Mouse (Mus musculus) embryonic facial prominence, embryonic 14.5 days (tissue): Measurements from ENCODE around the gene Mpp4. TPM values are rescaled to one million over a fixed set of nuclear protein-coding genes. Genes with fewer than 3 reads are reported as not detected.

Experiments
- ATAC-seq: fragments of 200-750 bp; cut with Nextera tagmentation; 2 replicates; pipeline ENCODE4 v1.8.0; 2017; ENCODE audit warnings: low read depth, moderate number of reproducible peaks, moderate TSS enrichment
- DNase-seq: peaks from one replicate; pipeline ENCODE4 v3.0.0-alpha.2; 2015; ENCODE audit warnings: low spot score
- H3K27ac ChIP-seq: fragments of 300-500 bp; sonication (generic); replicated peaks from 2 replicates; pipeline ENCODE4 v1.5.1; 2014; ENCODE audit warnings: low read depth, mild to moderate bottlenecking, low read length, moderate library complexity
- H3K27me3 ChIP-seq: fragments of 300-500 bp; sonication (generic); replicated peaks from 2 replicates; pipeline ENCODE4 v1.6.1; 2014; ENCODE audit warnings: low read length; ENCODE audit not compliant: control insufficient read depth, insufficient read depth
- H3K36me3 ChIP-seq: fragments of 300-500 bp; sonication (generic); 2 replicates; pipeline ENCODE4 v1.6.1; 2014; ENCODE audit warnings: low read length, mixed read lengths; ENCODE audit not compliant: control insufficient read depth, insufficient read depth
- H3K4me1 ChIP-seq: fragments of 300-500 bp; sonication (generic); 2 replicates; pipeline ENCODE4 v1.6.1; 2014; ENCODE audit warnings: antibody characterized with exemption, low read length; ENCODE audit not compliant: control insufficient read depth, insufficient read depth
- H3K4me2 ChIP-seq: fragments of 300-500 bp; sonication (generic); 2 replicates; pipeline ENCODE4 v1.6.1; 2014; ENCODE audit warnings: low read depth, mild to moderate bottlenecking, low read length, moderate library complexity, mixed read lengths
- H3K4me3 ChIP-seq: fragments of 300-500 bp; sonication (generic); 2 replicates; pipeline ENCODE4 v1.5.1; 2014; ENCODE audit warnings: low read depth, mild to moderate bottlenecking, low read length
- H3K9ac ChIP-seq: fragments of 300-500 bp; sonication (generic); 2 replicates; pipeline ENCODE4 v1.6.1; 2014; ENCODE audit warnings: low read depth, mild to moderate bottlenecking, low read length, moderate library complexity, mixed read lengths
- H3K9me3 ChIP-seq: fragments of 300-500 bp; sonication (generic); 2 replicates; pipeline ENCODE4 v1.6.1; 2016; ENCODE audit warnings: low read length; ENCODE audit not compliant: control insufficient read depth
- WGBS: fragments of 180-500 bp; shearing (Covaris S2); extraction: QIAGEN DNeasy Blood & Tissue Kit; methylation state at CpG from one replicate; pipeline ENCODE4 v1.1.7; 2014; 5-methylcytosine and 5-hydroxymethylcytosine counted together
- polyA plus RNA-seq: library from polyadenylated mRNA; unstranded; fragments of >200 nt; fragmentation: Nextera tagmentation; extraction: Ambion mirVana; gene quantifications from 2 replicates; pipeline ENCODE4 v1.2.1, GENCODE M21; 2014

Mpp4 gene
- polyA plus RNA-seq, 1 experiment from 2014 or later, result 0.26 TPM

DNA sequence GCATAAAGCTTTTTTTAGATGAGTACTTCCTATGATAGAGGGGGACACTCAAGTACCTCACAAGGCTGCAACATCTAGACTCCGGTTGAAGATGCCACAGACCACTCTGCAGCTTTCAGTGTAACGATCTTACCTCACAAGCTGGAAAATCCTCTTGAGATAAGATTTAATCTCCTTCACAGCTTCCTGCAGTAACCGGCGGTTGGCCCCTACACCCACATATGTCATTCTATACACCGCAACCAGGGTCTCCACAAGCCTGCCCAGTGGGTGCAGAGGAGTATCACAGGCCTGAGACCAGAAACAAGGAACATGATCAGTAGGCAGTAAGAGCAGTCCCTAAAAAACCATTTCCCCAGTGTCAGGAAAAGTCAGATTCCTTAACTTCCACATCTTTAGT lies 9.8 kb upstream of the Mpp4 start:
- H3K4me1 ChIP-seq, result no peaks in the 10 kb centered on the region
- 79% methylated on average over 5 of the region's 5 CpGs for WGBS
- peaks cover 57% of the 10 kb centered on the region for H3K36me3 ChIP-seq
- no peak overlapping the region for H3K27ac ChIP-seq
- DNase-seq (no peak), ATAC-seq (no peak)
- H3K4me2 ChIP-seq, result no peak overlapping the region
- no peak overlapping the region for H3K4me3 ChIP-seq
- H3K9ac ChIP-seq, result no peak overlapping the region
- no peaks in the 10 kb centered on the region for H3K27me3 ChIP-seq
- no peaks in the 10 kb centered on the region for H3K9me3 ChIP-seq

DNA sequence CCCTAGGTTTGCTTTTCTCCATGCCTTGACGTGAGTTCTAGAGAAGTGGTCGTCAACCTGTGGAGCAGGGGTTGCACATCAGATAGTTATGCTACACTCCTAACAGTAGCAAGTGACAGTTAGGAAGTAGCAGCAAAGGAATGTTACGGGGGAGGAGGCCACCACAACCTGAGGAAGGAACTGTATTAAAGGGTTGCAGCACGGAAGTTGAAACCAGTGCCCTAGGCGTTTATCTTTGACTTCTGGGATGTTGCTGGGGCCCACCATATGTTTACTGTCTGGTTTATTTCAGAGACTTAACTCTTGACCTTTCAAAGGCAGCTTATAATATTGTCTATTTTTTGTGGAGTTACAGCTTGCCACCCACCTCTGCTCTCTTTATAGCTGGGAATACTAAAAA lies 8.7 kb upstream of the Mpp4 start:
- Histone ChIP-seq H3K4me2 (no peak overlapping the region), H3K27me3 (no peaks in the 10 kb centered on the region), H3K27ac (no peak overlapping the region), H3K4me1 (no peaks in the 10 kb centered on the region), H3K9me3 (no peaks in the 10 kb centered on the region), H3K4me3 (no peak overlapping the region), H3K36me3 (peaks cover 57% of the 10 kb centered on the region), H3K9ac (no peak overlapping the region)
- ATAC-seq, result no peak
- 47% methylated on average over 5 of the region's 5 CpGs for WGBS
- DNase-seq, result no peak

DNA sequence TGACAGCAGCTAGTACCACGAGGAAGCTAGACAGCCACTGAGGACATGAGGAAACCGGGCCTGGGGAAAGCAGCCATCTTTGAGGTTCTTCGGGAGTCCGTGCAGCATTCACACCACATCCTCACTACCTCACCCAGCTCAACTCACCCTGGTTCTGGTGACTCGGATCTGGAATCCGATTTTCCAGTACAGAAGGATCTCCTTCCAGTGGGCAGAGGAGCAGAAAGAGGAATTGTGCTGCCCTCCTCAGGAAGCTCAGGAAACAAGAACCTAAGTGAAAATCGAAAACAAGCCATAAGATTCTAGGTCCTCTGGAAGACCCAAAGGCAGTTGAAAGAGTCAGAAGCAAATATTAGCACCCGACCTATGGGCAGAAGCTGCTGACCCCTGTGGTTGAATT lies 7.1 kb upstream of the Mpp4 start:
- H3K27me3 ChIP-seq, result no peaks in the 10 kb centered on the region
- no peak overlapping the region for H3K9ac ChIP-seq
- DNase-seq (no peak), ATAC-seq (no peak)
- no peak overlapping the region for H3K4me3 ChIP-seq
- H3K36me3 ChIP-seq, result peaks cover 68% of the 10 kb centered on the region
- H3K4me2 ChIP-seq, result no peak overlapping the region
- H3K27ac ChIP-seq, result no peak overlapping the region
- H3K9me3 ChIP-seq, result no peaks in the 10 kb centered on the region
- WGBS, result 74% methylated on average over 8 of the region's 8 CpGs
- H3K4me1 ChIP-seq, result no peaks in the 10 kb centered on the region

DNA sequence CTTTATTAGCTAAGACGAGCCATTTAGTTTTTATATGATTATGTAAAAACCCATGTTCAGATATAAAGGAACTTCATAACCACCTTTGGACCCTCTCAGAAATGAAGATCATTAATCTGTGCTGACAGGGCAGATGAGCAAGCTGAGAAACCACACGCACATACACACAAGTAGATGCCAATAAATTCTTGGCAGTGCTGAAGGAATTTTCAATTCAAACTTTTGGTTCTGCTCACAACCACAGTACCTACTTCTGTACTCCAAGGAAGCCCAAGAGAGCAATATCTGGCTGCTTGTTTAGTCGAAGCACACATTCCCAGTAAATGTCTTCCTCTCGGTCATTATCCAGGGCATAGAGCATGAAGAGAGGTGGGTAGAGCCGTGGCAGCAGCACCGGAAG lies 6.4 kb upstream of the Mpp4 start:
- Histone ChIP-seq H3K4me2 (no peak overlapping the region), H3K9me3 (no peaks in the 10 kb centered on the region), H3K27ac (no peak overlapping the region), H3K9ac (no peak overlapping the region), H3K4me1 (no peaks in the 10 kb centered on the region), H3K4me3 (no peak overlapping the region), H3K36me3 (peaks cover 64% of the 10 kb centered on the region), H3K27me3 (no peaks in the 10 kb centered on the region)
- WGBS, result 74% methylated on average over 6 of the region's 6 CpGs
- DNase-seq, result no peak
- ATAC-seq, result no peak

DNA sequence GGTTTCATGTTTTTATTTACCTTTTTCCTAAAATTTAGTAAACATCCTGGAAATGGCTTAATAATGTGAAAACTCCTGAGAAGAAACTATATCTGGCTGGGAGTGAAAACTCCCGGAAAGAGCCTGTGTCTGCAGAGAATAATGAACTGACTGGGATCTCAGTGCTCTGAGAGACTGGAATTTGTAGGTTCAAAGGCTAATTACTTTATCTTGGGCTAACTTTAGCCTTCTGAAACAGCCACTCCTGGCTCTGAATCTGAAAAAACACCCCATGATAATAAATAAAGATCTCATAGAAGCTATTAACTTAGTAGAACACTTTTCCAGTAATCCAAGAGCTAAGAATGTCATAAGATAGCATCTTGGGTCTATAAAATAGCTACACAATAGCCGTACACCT lies 5.4 kb upstream of the Mpp4 start:
- H3K27me3 ChIP-seq, result no peaks in the 10 kb centered on the region
- WGBS, result 72% methylated on average over 2 of the region's 2 CpGs
- no peak overlapping the region for H3K4me2 ChIP-seq
- no peak for ATAC-seq
- no peaks in the 10 kb centered on the region for H3K4me1 ChIP-seq
- H3K36me3 ChIP-seq, result peaks cover 62% of the 10 kb centered on the region
- no peak overlapping the region for H3K4me3 ChIP-seq
- no peaks in the 10 kb centered on the region for H3K9me3 ChIP-seq
- no peak overlapping the region for H3K9ac ChIP-seq
- DNase-seq, result no peak
- no peak overlapping the region for H3K27ac ChIP-seq

DNA sequence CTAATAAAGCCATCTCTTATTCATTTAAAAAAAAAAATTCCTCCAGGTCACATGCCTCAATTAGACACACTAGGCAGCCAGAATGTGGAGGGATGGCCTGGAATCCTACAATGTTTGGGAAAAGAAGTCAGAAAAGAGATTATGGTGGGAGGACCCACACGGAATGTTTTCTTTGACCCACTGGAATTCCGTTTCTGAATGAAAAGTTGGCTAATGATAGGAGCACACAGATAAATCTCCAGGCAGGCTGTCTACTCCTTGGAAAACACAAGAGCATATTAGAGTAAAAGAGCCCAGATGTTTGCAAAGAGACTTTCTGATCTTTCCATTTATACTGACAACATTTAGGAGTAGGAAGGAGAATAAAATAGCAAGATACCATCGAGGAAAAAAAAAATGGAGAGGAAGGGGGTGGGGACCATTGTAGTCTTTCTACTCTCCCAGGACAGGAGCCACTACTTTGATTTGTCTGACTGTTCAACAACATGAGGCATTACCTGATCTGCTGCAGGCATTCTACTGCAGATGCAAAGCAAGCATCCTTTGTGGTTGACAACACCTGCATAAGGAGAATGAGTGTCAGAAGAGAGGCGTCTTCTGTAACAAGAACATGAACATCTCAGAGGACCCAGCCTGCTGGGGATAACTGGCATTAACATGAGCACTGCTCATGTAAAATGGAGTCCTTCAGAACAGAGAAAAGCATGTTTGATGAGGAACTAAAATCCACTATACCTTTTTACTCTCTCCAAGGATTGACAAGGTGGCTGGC lies 4.7 kb upstream of the Mpp4 start:
- H3K27ac ChIP-seq, result no peak overlapping the region
- H3K9ac ChIP-seq, result no peak overlapping the region
- H3K36me3 ChIP-seq, result peaks cover 61% of the 10 kb centered on the region
- WGBS, result 82% methylated on average over 4 of the region's 4 CpGs
- H3K27me3 ChIP-seq, result no peaks in the 10 kb centered on the region
- ATAC-seq (no peak), DNase-seq (no peak)
- no peaks in the 10 kb centered on the region for H3K4me1 ChIP-seq
- no peaks in the 10 kb centered on the region for H3K9me3 ChIP-seq
- H3K4me3 ChIP-seq, result no peak overlapping the region
- no peak overlapping the region for H3K4me2 ChIP-seq

DNA sequence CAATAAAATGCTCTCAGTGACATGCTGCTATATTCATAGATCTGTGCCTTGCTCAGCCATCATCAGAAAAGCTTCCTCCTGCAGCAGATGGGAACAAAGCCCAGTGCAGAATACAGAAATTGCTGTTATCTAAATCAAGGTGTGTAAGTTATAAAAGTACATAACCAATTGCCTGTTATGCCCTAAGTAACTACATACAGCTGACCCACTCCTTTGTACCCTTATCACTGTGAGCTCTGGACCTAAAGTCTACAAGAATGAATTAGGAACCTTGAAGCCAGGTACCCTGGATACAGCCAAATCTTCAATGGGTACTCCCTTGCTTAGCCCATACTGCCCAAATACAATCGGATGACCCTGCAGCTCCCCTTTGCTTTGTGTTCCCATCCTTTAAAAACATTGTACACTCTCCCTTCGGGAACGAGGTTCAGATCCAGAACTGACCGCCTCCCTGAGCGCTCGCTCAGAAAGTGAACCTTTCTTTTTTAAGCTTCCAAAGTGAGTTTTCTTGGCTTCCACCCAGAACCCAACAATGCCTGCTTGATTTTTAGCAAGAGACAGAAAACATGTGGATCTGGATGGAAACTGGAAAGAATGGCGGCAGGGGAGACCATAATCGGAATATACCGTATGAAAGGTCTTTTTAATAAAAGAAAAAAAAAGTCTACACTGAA lies 3.2 kb upstream of the Mpp4 start:
- DNase-seq (no peak), ATAC-seq (no peak)
- H3K9ac ChIP-seq, result no peak overlapping the region
- H3K4me3 ChIP-seq, result no peak overlapping the region
- H3K27ac ChIP-seq, result no peak overlapping the region
- 82% methylated on average over 9 of the region's 9 CpGs for WGBS
- H3K4me2 ChIP-seq, result no peak overlapping the region
- peaks cover 57% of the 10 kb centered on the region for H3K36me3 ChIP-seq
- H3K9me3 ChIP-seq, result no peaks in the 10 kb centered on the region
- no peaks in the 10 kb centered on the region for H3K27me3 ChIP-seq
- H3K4me1 ChIP-seq, result no peaks in the 10 kb centered on the region

DNA sequence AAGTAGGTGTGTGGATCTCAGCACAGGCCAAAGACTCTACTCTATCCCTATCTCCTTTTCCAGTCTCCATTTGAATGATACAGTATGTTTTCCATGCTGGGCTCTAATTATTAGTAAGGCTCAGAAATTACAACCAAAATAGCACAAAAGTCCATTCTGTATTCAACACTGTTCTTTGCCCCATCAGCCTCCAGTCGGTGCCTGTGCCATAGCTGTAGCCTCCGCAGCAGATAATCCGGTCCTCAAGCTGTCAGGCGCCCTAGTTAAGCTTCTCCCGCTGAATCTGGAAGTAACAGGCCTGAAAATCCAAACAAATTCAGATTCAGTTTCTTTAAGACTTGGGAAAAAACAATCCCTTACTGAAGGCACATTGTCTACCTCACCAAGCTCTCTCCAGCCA lies 729 bp upstream of the Mpp4 start:
- Histone ChIP-seq H3K4me2 (no peak overlapping the region), H3K4me1 (no peaks in the 10 kb centered on the region), H3K27me3 (no peaks in the 10 kb centered on the region), H3K4me3 (no peak overlapping the region), H3K9me3 (no peaks in the 10 kb centered on the region), H3K9ac (no peak overlapping the region), H3K36me3 (peaks cover 40% of the 10 kb centered on the region), H3K27ac (no peak overlapping the region)
- WGBS, result 48% methylated on average over 5 of the region's 5 CpGs
- no peak for DNase-seq
- no peak for ATAC-seq
